Mouse (Mus musculus): ENCODE results near the gene Fnip2. TPM values are rescaled to one million over a fixed set of nuclear protein-coding genes. Genes with fewer than 3 reads are reported as not detected.
A peak's percentile ranks its signal among the peaks of the same experiment; 100 is the strongest.

Fnip2 gene
- total RNA-seq, 2 experiments from 2014 or later: 7.1 to 11.2 TPM

- ATAC-seq (replicated peaks; ENCODE audit: poor library complexity): peak; percentile 5; the same call in 1 of the 2 replicates
These were observed 592 bp downstream of the Fnip2 start for GRCm38 (mm10) chr3:79566716-79567691.

- ATAC-seq (replicated peaks; ENCODE audit: poor library complexity): no peak
These were observed 2.6 kb downstream of the Fnip2 start for GRCm38 (mm10) chr3:79564875-79565606.

DNA sequence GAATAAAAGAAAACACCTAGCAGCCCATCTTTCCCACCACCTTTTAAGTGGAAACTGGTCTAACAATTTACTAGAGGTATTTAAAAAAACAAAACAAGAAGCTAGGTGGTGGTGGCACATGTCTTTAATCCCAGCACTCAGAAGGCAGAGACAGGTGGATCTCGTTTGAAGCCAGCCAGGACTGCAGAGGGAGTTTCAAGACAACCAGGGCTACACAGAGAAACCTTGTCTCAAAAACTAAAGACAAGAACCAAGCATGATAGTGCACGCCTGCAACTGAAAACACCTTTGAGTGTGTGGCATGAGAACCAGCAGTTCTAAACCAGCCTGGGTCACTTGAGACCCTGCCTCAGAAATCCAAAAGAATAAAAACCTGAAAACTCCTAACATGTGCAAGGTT, 4.1 kb downstream of the Fnip2 start:
- ATAC-seq (replicated peaks; ENCODE audit: poor library complexity): no peak

DNA sequence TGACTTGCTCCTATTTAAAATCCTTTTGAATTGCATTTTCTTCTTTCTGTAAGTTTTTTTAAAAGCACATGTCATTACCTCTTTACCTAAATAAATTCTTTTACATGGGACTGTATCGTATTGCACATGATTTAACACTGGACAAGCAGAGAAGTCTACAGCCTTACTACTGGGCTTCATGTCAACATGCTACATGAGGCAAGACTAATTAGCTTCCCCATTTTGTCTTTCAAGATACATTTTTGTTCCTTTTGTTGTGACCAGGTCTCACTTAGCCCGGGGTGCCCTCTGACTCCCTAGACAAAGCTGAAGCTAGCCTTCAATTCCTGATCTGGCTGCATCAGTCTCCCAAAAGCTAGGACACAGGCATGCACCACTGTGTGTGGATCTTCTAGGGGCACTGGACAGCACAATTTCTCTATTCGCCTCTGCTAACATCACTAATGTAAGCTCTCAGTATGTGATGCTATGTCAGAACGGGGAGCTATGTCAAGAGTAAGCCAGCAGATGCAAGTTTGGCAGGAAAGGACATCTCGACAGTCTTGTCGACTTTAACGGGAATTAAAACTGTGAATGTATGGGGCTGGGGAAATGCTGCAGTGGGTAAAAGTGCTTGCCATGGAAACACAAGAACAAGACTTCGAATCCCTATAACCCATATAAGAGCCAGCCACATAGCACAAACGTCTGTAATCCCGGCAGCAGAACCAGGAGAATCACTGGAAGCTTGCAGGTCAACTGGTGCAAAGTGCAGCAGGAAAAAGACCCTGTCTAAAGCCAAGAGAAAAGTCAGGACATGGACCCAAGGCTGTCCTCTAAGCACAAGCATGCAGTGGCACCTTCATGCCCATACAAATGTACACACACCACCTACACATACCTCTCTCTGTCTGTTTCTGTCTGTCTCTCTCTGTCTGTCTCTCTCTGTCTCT, 5.5 kb downstream of the Fnip2 start:
- peak; percentile 59 for ATAC-seq (replicated peaks; ENCODE audit: poor library complexity)

DNA sequence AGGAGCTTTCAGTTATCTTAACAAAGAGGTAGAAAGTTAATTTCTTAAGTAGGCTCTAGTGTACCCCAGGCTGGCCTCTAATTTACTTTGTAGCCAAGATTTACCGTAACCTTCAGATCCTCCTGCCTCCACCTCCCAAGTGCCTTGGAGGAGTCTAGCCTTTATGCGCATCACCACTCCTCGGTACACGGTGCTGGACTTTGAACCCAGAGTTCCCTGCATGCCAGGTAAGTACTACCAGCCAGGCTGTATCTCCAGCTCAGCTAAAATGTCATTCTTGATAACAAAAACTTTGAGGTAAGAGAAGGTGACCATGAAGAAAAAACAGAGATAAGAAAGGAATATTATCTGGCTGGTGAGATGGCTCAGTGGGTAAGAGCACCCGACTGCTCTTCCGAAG, 7.0 kb downstream of the Fnip2 start:
- ATAC-seq (replicated peaks; ENCODE audit: poor library complexity): no peak

GRCm38 (mm10) chr3:79559773-79560045, 7.9 kb downstream of the Fnip2 start:
- ATAC-seq (replicated peaks; ENCODE audit: poor library complexity): no peak

DNA sequence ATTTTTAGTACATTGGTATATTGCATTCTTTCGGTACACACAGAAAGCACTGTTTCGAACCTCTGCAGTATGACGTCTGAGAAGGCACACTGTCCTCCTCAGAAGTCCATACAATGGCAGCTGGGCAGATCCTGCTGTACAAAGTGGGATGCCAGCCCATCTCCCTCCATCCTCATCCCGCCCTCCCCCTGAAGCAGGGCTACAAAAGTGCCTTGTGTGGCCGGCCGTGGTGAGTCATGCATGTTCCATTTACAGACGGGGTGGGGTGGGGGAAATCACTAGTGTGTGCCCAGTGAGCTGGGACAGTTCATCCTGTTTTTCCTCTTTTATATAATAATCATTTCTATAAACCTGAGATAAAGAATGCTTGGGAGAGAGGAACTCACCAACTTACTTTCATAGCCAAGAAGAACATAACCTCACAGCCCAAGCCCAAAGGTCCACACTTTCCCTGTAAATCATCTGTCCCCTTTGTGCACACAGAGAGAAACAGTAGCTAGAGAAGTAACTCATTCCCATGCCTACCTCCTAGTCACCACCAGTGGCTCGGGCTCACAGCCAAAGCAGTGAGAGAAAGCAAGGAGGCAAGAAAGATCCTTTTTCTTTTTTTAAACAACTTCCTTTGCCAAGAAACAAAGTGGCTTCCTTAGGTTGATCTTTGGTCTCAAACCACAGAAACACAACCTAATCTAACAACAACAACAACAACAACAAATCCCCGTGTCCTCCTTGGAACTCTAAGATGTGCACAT, 8.4 kb downstream of the Fnip2 start:
- ATAC-seq (replicated peaks; ENCODE audit: poor library complexity): 0 out of 2 replicates have a peak, but pooled peaks have one; percentile 47

- ATAC-seq (replicated peaks; ENCODE audit: poor library complexity): no peak
These were observed 12.5 kb downstream of the Fnip2 start for GRCm38 (mm10) chr3:79555061-79555460.

DNA sequence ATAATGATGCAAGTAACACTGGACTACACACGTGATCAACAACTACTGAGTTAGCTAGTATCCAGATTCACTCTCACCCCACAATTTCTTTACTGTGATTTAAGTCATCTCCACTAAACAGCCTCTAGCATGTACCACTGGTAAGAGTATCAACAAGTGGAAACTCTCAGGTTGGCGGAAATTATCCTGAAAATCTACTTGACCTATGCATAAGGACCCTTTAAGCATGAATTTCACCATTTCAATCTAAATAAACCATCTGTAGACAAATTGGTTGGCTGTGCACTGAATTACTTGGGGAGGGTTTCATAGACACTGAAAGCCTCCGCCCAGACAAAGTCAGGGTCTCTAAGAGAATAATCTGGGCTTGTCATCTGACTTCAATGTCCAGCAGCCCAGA, 13.8 kb downstream of the Fnip2 start:
- ATAC-seq (replicated peaks; ENCODE audit: poor library complexity): no peak

- no peak for ATAC-seq (replicated peaks; ENCODE audit: poor library complexity)
These were observed 15.6 kb downstream of the Fnip2 start for GRCm38 (mm10) chr3:79551826-79552552.

DNA sequence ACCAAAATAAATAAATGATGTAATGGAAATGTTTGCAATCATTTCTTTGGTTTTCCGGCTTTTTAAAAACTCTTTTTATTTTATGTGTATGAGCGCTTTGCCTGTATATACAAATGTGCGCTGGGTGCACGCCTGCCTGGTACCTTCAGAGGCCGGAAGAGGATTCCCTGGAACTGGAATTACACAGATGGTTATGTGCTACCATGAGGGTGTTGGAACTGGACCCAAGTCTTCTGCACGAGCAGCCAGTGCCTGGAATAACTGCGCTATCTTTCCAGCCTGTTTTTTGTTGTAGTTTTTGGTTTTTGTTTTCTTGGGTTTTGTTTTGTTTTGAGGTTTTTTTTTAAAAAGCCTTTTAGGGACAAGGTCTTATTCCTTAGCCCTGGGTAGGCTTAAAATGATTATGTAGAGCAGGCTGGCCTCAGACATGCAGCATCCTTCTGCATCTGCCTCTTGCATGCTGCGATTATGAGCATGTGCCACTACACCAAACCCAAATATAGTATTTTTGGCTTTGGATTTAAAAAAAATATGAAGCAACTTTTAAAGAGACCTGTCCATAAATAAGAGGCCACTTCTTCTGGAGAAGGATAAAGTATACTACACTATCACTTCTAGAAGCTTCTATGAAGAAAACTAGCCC, 17.7 kb downstream of the Fnip2 start:
- no peak for ATAC-seq (replicated peaks; ENCODE audit: poor library complexity)

GRCm38 (mm10) chr3:79548681-79549437, 18.7 kb downstream of the Fnip2 start:
- peak; percentile 26; the same call in 1 of the 2 replicates for ATAC-seq (replicated peaks; ENCODE audit: poor library complexity)

- ATAC-seq (replicated peaks; ENCODE audit: poor library complexity): peak; percentile 79
These were observed 25.0 kb downstream of the Fnip2 start for GRCm38 (mm10) chr3:79542585-79542984.

GRCm38 (mm10) chr3:79539656-79540055, 27.9 kb downstream of the Fnip2 start:
- ATAC-seq (replicated peaks; ENCODE audit: poor library complexity): peak; percentile 44

DNA sequence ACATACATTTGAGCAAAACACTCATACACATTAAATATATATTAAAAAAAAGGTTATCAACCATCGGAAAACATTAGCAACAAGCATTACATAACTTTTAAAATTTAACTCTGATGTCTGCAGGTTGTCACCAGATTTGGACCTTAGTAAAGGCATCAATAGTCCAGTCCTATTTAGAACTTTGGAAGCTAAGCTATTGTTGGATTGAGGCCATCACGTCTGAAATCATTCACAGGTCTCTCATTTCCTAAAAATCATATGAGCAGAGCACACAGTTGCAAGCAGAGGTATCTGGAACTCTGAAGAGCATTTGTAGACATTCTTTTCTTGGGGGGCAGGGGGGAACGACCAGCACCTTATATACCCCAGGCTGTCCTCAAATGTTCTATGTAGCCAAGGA, 28.5 kb downstream of the Fnip2 start:
- no peak for ATAC-seq (replicated peaks; ENCODE audit: poor library complexity)

DNA sequence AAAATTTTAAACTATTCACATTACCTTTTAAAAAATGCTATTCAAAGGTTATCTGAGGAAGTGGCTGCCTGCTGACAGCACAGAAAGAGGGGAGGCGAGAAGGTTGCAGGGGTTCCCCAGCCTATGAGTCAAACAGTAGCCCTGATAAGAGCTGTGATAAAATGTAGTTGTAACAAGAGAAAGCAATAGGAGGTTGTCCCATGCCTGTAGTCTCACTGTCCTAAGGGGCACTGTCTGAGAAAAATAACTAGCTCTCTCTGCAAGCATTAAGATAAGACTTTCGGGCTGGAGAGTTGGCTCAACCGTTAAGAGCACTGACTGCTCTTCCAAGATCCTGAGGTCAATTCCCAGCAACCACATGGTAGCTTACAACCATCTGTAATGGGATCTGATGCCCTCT, 29.3 kb downstream of the Fnip2 start:
- ATAC-seq (replicated peaks; ENCODE audit: poor library complexity): peak; percentile 49

GRCm38 (mm10) chr3:79537626-79538203, 29.9 kb downstream of the Fnip2 start:
- no peak for ATAC-seq (replicated peaks; ENCODE audit: poor library complexity)

DNA sequence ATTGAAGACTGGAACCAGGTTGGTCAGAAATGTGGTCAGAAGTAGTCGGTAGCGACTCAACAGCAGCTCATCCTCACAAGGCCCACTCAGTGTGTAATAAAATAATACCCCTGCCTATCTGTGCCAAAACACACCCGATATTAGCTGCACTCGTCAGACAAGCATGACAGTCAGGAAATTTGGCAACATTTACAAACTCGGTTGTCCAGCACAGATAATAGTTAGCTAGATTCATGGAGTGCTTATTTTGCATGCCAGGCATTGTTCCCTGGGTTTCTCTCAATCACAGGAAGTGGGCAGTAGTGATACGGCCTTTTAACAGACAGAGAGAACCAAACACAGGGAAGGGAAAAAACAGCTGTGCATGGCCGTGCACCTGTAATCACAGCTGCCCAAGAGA, 30.6 kb downstream of the Fnip2 start:
- ATAC-seq (replicated peaks; ENCODE audit: poor library complexity): peak; percentile 45
